Mouse (Mus musculus) olfactory bulb, adult 2 months (tissue): ENCODE results near the gene Zwilch.

Source experiments
- CTCF ChIP-seq: fragments of 200-500 bp; IDR thresholded peaks from 2 replicates; pipeline ENCODE4 v1.5.1; 2012; ENCODE audit warnings: low read depth, mild to moderate bottlenecking, low read length, moderate library complexity; ENCODE audit not compliant: insufficient read depth
- POLR2A ChIP-seq: fragments of 200-500 bp; IDR thresholded peaks from 2 replicates; pipeline ENCODE4 v1.6.1; 2012; ENCODE audit warnings: mild to moderate bottlenecking, low read depth, low read length, moderate library complexity; ENCODE audit not compliant: insufficient read depth

DNA sequence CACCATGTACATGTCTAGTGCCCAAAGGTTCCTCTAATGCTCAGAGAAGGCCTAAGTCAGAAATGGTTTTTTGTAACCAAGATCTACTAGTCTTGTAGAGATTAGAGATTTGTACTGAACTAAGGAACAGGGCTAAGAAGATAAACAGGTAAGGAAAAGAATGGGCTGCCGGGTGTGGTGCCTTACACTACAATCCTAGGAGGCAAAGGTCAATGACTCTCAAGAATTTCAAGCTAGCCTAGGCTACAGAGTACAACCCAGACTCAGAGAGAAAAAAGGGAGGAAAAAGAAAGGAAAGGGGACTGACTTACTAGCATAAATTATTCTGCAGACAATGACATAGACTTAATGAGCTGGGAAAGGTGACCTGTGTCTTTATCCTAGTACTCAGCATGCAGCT, 47.7 kb upstream of the Zwilch start:
- TF ChIP-seq CTCF = no peak
- no peak for TF ChIP-seq POLR2A
